In the genomic region with DNA sequence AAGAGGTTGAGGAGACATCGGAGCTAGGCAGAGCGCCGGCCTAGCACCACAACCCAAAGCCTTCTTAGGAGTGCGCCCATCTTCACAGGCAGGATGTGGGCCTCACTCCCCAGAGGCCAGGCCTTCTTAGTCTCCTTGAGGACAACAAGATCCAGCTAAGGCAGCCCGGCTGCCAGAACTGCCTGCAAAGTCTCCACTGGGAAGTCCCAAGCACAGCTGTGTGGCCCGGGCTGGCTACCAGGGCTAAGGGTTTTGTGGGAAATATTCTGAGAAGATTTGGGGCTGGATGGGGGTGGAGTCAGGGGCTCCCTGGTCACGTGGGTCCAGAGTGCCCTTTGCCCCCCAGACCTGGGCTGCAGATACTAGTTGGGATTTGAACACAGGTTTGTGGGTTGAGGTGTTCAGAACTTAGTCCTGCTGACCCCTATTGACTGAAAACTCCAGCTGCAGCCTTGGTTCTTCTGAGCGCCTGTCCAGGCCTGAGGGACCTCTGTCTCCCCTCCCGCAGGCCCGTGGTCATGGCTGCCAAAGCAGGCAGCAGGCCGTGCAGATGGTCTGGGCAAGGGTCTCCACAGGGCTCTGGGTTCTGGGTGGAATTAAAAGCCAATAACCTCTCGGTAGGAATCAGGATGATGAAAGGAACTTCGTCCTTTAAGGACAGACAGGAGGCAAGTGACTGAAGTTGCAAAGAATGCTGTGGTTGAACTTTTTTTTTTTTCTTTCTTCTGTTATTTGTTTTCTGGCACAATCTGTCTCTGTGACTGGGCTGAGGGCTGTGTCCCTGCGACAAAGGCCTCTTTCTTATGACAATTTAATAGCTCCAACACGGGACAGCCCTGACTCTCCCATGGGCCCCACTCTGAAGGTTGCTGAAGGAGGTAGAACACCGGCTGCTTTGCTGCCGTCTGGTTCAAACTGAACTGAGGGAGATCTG, we compare ENCODE assay signal across 9 mouse cellular contexts.
DNase-seq lines count a peak whose midpoint lies in the region; ATAC-seq and TF ChIP-seq lines count a peak whose summit lies in the region.
"Had no signal": no experiment of that assay in that cellular context is flagged by ENCODE, and none has a peak within 500 bp of the region (broad histone marks: within the 10 kb centered on the region; RNA-seq: fewer than 3 reads in every experiment).

No protein-coding gene starts in this region.

- TF ChIP-seq CTCF in left cerebral cortex, adult 2 months (IDR thresholded peaks at IDR 0.05): no peak; the same call in 1 of the 2 replicates

- WGBS in embryonic facial prominence, embryonic 14.5 days: 54% methylated on average over 17 of the region's 17 CpGs
- WGBS in hindbrain, embryonic 12.5 days: 38% methylated on average over 17 of the region's 17 CpGs

- H3K27ac ChIP-seq in left cerebral cortex, adult 2 months: peak overlapping the region; percentile 38; the same call in 1 of the 2 replicates
- peak overlapping the region; percentile 67 for H3K27ac ChIP-seq in embryonic facial prominence, embryonic 14.5 days (replicated peaks; ENCODE audit: low read depth, low read length)
- H3K27ac ChIP-seq in hindbrain, embryonic 12.5 days: peak overlapping the region; percentile 71
- H3K27ac ChIP-seq: liver, embryonic 15.5 days had no signal

- no peak overlapping the region for H3K4me2 ChIP-seq in embryonic facial prominence, embryonic 14.5 days (ENCODE audit: low read depth, low read length)
- H3K4me2 ChIP-seq in hindbrain, embryonic 12.5 days (replicated peaks): no peak overlapping the region
- H3K4me2 ChIP-seq: liver, embryonic 15.5 days had no signal

- no peak for ATAC-seq in embryonic facial prominence, embryonic 14.5 days (ENCODE audit: low read depth)
- ATAC-seq in hindbrain, embryonic 12.5 days (ENCODE audit: low FRiP score): no peak

- H3K36me3 ChIP-seq in embryonic facial prominence, embryonic 14.5 days (ENCODE audit: control insufficient read depth, insufficient read depth, low read length): no peaks in the 10 kb centered on the region
- no peaks in the 10 kb centered on the region for H3K36me3 ChIP-seq in hindbrain, embryonic 12.5 days
- H3K36me3 ChIP-seq: liver, embryonic 15.5 days had no signal

- H3K4me1 ChIP-seq in embryonic facial prominence, embryonic 14.5 days (ENCODE audit: control insufficient read depth, insufficient read depth, low read length): peaks cover 14% of the 10 kb centered on the region
- peaks cover 44% of the 10 kb centered on the region for H3K4me1 ChIP-seq in hindbrain, embryonic 12.5 days

- no peaks in the 10 kb centered on the region for H3K27me3 ChIP-seq in embryonic facial prominence, embryonic 14.5 days (replicated peaks; ENCODE audit: control insufficient read depth, insufficient read depth, low read length)
- H3K27me3 ChIP-seq in hindbrain, embryonic 12.5 days: peaks cover 5% of the 10 kb centered on the region; the same call in 1 of the 2 replicates
- H3K27me3 ChIP-seq: liver, embryonic 15.5 days had no signal

- no peaks in the 10 kb centered on the region for H3K9me3 ChIP-seq in embryonic facial prominence, embryonic 14.5 days (ENCODE audit: control insufficient read depth, low read length)
- no peaks in the 10 kb centered on the region for H3K9me3 ChIP-seq in hindbrain, embryonic 12.5 days (replicated peaks)
- H3K9me3 ChIP-seq: liver, embryonic 15.5 days had no signal

- H3K4me3 ChIP-seq in left cerebral cortex, adult 2 months: no peak overlapping the region
- no peak overlapping the region for H3K4me3 ChIP-seq in embryonic facial prominence, embryonic 14.5 days (ENCODE audit: low read depth, low read length)
- no peak overlapping the region for H3K4me3 ChIP-seq in hindbrain, embryonic 12.5 days
- H3K4me3 ChIP-seq: liver, embryonic 15.5 days had no signal

- intact Hi-C loops in left cerebral cortex, adult 2 months (cut with DNase I): no loop called here

- no peak overlapping the region for H3K9ac ChIP-seq in embryonic facial prominence, embryonic 14.5 days (ENCODE audit: low read depth, low read length)
- H3K9ac ChIP-seq in hindbrain, embryonic 12.5 days: no peak overlapping the region
- H3K9ac ChIP-seq: liver, embryonic 15.5 days had no signal

- DNase-seq in left cerebral cortex, adult 2 months (ENCODE audit: extremely low spot score in 1 of 2, low spot score in 2 of 2): no peak
- DNase-seq in left cerebral cortex, adult 8-10 months (ENCODE audit: low spot score in 2 of 2): no peak
- DNase-seq in embryonic facial prominence, embryonic 14.5 days (ENCODE audit: low spot score): peak; percentile 50
- DNase-seq in skeletal muscle tissue, adult 2 months (ENCODE audit: low read depth, low spot score): peak; percentile 46
- DNase-seq in urinary bladder, postnatal 10 days (ENCODE audit: low spot score): no peak
- no peak for DNase-seq in ovary, adult 18-20 months (ENCODE audit: low spot score)
- no peak for DNase-seq in cerebellum, adult 11-12 months

Comparison
In these comparisons a context has a peak if more than half of its experiments do, and no peak if none do; other contexts are left out.
1. DNase-seq: peak in embryonic facial prominence, embryonic 14.5 days (single experiment) and skeletal muscle tissue, adult 2 months (single experiment); none in left cerebral cortex, adult 2 months (0 of 2), left cerebral cortex, adult 8-10 months (0 of 2), urinary bladder, postnatal 10 days (single experiment), ovary, adult 18-20 months (single experiment) and cerebellum, adult 11-12 months (single experiment).
2. Peak in every context shown above with its lines, with median percentiles within 50 percentile points of each other: H3K27ac ChIP-seq.